Mouse (Mus musculus) embryonic stem cell, embryonic (primary cell): ENCODE measurements around the gene Pnmal1.

Experiments
- CTCF ChIA-PET, 4 experiments: fragments of 300-600 bp in 2 of 4; fragments of 350-600 bp in 2 of 4; sonication (Branson Sonifier 250); formaldehyde crosslinking; loops; one replicate each; lab custom pipeline; 2022; ENCODE audit warnings: inconsistent platforms in 2 of 4; lab: Charles Lee
- POLR2A ChIA-PET, 4 experiments: fragments of 300-600 bp in 2 of 4; fragments of 350-600 bp in 2 of 4; sonication (Branson Sonifier 250); formaldehyde crosslinking; loops; one replicate each; lab custom pipeline; 2022; ENCODE audit warnings: antibody characterized with exemption in 4 of 4, inconsistent platforms in 1 of 4; lab: Charles Lee

Gene Pnmal1

GRCm38 (mm10) chr7:16920818-16921791 is 38.4 kb upstream of the Pnmal1 start:
- POLR2A ChIA-PET, result interaction anchor here in 2 of 4 experiments (0.7 to 1.5 kb wide), 9 partner anchors 17 to 139 kb away, joined by 3 to 5 read pairs (median 4); partner anchors contain the start of genes Dact3 (in 1 of the 2), Gng8 (in 1 of the 2) and Pnmal2 (in 1 of the 2)
- CTCF ChIA-PET, result interaction anchor here in 3 of 4 experiments (0.7 to 3.0 kb wide), 8 partner anchors 8 to 1387 kb away, joined by 3 to 11 read pairs (median 4); partner anchors contain the start of gene Gng8 (in 1 of the 3)

- ChIA-PET POLR2A (interaction anchor here in 2 of 4 experiments (0.7 to 2.3 kb wide), 11 partner anchors 8 to 100 kb away, joined by 3 to 10 read pairs (median 5); partner anchors contain the start of genes Dact3 (in 1 of the 2), Gng8 (in 1 of the 2) and Pnmal2 (in 1 of the 2)), CTCF (interaction anchor here in 2 of 4 experiments (0.7 to 3.0 kb wide), 7 partner anchors 8 to 253 kb away, joined by 3 to 11 read pairs (median 5); partner anchors contain the start of gene Gng8 (in 1 of the 2))
Observed at GRCm38 (mm10) chr7:16921881-16922335, 37.6 kb upstream of the Pnmal1 start.

GRCm38 (mm10) chr7:16922360-16922973 is 37.0 kb upstream of the Pnmal1 start:
- ChIA-PET POLR2A (interaction anchor here in 2 of 4 experiments (1.0 to 2.3 kb wide), 11 partner anchors 8 to 76 kb away, joined by 3 to 10 read pairs (median 5); partner anchors contain the start of genes Gng8 (in 2 of the 2), Dact3 (in 1 of the 2) and Pnmal2 (in 1 of the 2)), CTCF (interaction anchor here in 3 of 4 experiments (0.6 to 3.0 kb wide), 10 partner anchors 9 to 254 kb away, joined by 3 to 11 read pairs (median 4); partner anchors contain the start of gene Gng8 (in 1 of the 3))

GRCm38 (mm10) chr7:16923283-16924036 is 36.0 kb upstream of the Pnmal1 start:
- POLR2A ChIA-PET, result interaction anchor here (0.6 to 2.3 kb wide), 18 partner anchors 9 to 108 kb away, joined by 3 to 10 read pairs (median 3); partner anchors contain the start of genes Dact3 (in 2 of the 4), Gng8 (in 2 of the 4) and Strn4 (in 1 of the 4)
- CTCF ChIA-PET, result interaction anchor here in 3 of 4 experiments (0.6 to 3.0 kb wide), 13 partner anchors 8 to 112 kb away, joined by 3 to 11 read pairs (median 4); partner anchors contain the start of genes Gng8 (in 2 of the 3) and Dact3 (in 1 of the 3)

DNA sequence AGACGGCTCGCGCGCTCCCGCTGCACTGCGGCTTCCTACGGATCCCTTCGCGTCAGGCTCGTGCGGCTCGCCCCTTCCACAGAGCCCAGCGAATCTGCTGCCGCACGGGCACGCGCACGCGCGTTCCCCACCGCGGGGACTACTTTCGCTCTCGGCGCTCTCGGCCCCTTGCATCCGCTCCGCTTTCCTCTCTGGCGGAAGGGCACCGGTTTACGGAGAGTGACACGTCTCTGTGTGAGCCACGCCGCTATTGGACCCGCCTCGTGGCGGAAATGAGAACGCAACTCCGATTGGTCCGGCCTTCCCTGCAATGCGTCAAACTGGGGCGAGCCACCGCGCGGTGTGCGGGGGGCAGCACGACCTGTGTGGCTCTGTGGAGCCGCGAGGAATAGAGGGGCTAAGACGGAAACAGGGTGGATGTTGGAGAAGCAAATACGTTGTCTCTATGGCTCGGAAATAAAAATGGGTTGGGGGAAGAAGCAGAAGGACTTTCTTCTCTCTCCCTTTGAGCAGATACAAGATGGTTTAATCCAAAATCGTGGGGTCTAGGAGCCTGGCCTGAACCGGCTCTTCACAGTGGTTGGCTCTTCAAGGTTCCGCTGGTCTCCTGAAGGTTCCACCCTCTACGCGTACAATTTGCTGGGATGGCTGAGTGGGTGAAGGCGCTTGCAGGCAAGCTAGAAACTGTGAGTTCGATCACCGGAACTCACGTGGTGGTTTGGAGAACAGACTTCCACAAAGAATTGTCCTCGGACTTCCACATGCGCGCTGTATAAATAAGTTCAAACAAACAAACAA is 35.2 kb upstream of the Pnmal1 start, which contains the start of gene Calm3:
TSS of gene Calm3 (minus strand) at position 78 of the 798 bp plus-strand sequence.
- CTCF ChIA-PET, result interaction anchor here in 3 of 4 experiments (0.9 to 3.0 kb wide), 8 partner anchors 9 to 49 kb away, joined by 3 to 11 read pairs (median 4); partner anchors contain the start of genes Gng8 (in 2 of the 3) and Dact3 (in 1 of the 3)

GRCm38 (mm10) chr7:16928341-16928740 is 31.1 kb upstream of the Pnmal1 start:
- ChIA-PET CTCF (interaction anchor here (0.6 to 2.3 kb wide), 9 partner anchors 9 to 120 kb away, joined by 3 to 13 read pairs (median 6); no protein-coding TSS in a partner anchor), POLR2A (interaction anchor here in 1 of 4 experiments (1.1 to 1.2 kb wide), 2 partner anchors 36 to 72 kb away, joined by 3 read pairs; partner anchors contain the start of gene Gng8)

More for the DNA sequence above, 35.2 kb upstream of the Pnmal1 start, which contains the start of gene Calm3:
- POLR2A ChIA-PET, result interaction anchor here (0.6 to 2.3 kb wide), 18 partner anchors 9 to 108 kb away, joined by 3 to 10 read pairs (median 4); partner anchors contain the start of genes Dact3 (in 2 of the 4), Gng8 (in 1 of the 4) and Strn4 (in 1 of the 4)

- POLR2A ChIA-PET, result interaction anchor here in 3 of 4 experiments (0.7 to 2.5 kb wide), 4 partner anchors 14 to 72 kb away, joined by 3 to 10 read pairs (median 4); no protein-coding TSS in a partner anchor
- CTCF ChIA-PET, result interaction anchor here in 3 of 4 experiments (0.7 to 4.1 kb wide), 15 partner anchors 9 to 294 kb away, joined by 3 to 164 read pairs (median 7); partner anchors contain the start of genes Dact3 (in 1 of the 3), Hif3a (in 1 of the 3) and Pnmal2 (in 1 of the 3)
Observed at GRCm38 (mm10) chr7:16930850-16931249, 28.6 kb upstream of the Pnmal1 start.

GRCm38 (mm10) chr7:16931968-16932627 is 27.4 kb upstream of the Pnmal1 start:
- CTCF ChIA-PET, result interaction anchor here (0.5 to 4.1 kb wide), 48 partner anchors 9 to 884 kb away, joined by 3 to 164 read pairs (median 7); partner anchors contain the start of genes Pnmal2 (in 2 of the 4), Dact3 (in 1 of the 4), Hif3a (in 1 of the 4) and Pnmal1 (in 1 of the 4)
- POLR2A ChIA-PET, result interaction anchor here in 3 of 4 experiments (0.6 to 2.5 kb wide), 11 partner anchors 10 to 159 kb away, joined by 3 to 12 read pairs (median 4); no protein-coding TSS in a partner anchor

DNA sequence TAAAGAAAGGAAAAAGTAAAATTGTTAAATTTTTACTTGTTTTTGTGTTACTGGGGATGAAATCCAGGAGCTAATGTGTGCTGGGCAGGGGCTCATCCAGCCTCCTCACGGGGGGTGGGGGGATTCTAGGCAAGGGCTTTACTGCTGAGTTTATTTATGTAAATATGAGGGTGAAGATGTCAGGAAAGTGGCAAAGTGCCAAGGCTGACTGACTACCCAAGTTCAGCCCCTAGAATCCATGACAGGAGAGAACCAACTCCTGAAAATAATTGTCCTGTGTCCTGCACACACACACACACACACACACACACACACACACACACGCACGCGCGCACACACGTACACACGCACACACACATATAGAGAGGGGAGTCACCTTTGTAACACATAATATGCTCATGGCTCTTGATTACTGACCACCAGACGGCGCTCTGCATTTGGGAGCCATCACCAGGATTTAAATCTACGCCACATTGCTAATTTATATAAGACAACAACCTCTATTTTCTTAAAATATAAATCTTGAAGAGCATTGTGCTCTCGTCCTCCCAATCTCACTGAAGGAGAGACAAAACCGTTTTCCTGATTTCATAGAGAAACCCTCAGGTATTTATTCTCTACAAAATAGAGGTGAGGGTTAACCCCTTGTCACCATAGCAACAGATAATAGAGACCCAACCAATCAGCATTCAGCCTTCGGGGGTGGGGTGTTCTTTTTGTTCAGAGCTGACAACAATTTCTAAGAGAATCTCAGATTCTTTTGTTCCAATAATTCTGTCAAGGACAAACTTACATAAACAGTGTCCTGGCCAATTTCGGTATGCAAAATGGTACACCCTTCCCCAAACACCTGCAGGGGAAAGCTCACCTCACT is 26.5 kb upstream of the Pnmal1 start:
- ChIA-PET POLR2A (interaction anchor here in 3 of 4 experiments (0.6 to 2.5 kb wide), 17 partner anchors 9 to 160 kb away, joined by 3 to 12 read pairs (median 4); partner anchors contain the start of genes Calm3 (in 1 of the 3) and Pnmal2 (in 1 of the 3)), CTCF (interaction anchor here (0.5 to 4.1 kb wide), 73 partner anchors 8 to 885 kb away, joined by 3 to 164 read pairs (median 5); partner anchors contain the start of genes Psg16 (in 3 of the 4), Pnmal2 (in 2 of the 4), Dact3 (in 1 of the 4) and Gng8 (in 1 of the 4))

- CTCF ChIA-PET, result interaction anchor here (0.5 to 5.1 kb wide), 40 partner anchors 8 to 308 kb away, joined by 3 to 29 read pairs (median 4); partner anchors contain the start of genes Hif3a (in 2 of the 4), Dact3 (in 1 of the 4) and Pnmal1 (in 1 of the 4)
Observed at GRCm38 (mm10) chr7:16937312-16937711, 22.2 kb upstream of the Pnmal1 start.

DNA sequence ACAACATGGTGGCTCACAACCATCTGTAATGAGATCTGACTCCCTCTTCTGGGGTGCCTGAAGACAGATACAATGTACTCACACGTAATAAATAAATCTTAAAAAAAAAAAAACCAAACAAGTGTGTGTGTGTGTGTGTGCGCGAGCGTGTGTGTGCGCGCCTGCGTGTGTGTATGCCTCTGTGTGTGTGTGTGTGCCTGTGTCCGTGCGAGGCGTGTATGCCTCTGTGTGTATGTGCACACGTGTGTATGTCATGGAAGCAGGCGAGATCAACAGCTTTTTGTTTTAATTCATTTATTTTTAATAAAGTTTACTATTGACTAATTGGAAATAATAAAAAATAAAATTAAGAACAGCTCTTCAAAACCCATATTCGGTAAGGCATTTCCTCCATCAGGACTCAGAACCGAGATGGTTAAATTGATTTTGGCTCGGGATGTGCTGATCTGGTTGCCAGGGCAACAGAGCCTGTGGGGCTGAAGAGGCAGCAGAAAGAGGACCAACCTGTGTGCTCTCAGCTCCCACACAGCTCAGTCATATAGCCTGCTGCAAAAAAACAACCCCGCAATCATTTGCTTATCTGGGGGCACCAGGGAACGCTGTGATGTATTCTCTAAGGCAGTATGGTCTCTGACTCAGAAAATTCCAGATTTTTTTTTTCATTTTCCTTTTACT is 21.2 kb upstream of the Pnmal1 start:
- POLR2A ChIA-PET, result interaction anchor here in 1 of 4 experiments (0.6 to 1.0 kb wide), 2 partner anchors 13 to 32 kb away, joined by 3 read pairs; no protein-coding TSS in a partner anchor
- CTCF ChIA-PET, result interaction anchor here in 3 of 4 experiments (1.3 to 5.1 kb wide), 6 partner anchors 11 to 309 kb away, joined by 3 to 29 read pairs (median 6); no protein-coding TSS in a partner anchor

More at GRCm38 (mm10) chr7:16937312-16937711, 22.2 kb upstream of the Pnmal1 start:
- POLR2A ChIA-PET, result interaction anchor here in 2 of 4 experiments (0.9 to 1.2 kb wide), 3 partner anchors 38 to 119 kb away, joined by 3 to 4 read pairs (median 3); no protein-coding TSS in a partner anchor

DNA sequence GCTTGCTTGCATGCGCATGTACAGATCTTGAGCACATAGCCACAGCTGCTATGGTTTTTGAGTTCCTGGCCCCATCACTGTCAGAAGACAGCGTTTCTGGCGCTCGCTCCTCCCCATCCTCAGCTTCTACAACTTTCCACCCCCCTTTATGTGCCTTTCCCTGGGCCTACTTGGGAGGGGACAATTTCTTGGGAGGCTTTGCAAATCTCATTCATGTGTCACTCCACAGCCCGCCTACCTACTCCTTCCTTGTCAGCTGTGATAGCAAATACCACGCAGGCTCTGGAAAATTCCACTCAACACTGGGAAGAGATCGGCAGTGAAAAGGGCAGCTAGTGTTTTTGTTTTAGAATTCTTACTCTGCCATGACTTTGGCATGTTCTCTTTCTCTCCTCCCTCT is 19.2 kb upstream of the Pnmal1 start:
- CTCF ChIA-PET, result interaction anchor here in 3 of 4 experiments (0.6 to 5.1 kb wide), 7 partner anchors 8 to 1934 kb away, joined by 3 to 29 read pairs (median 5); partner anchors contain the start of gene Gng8 (in 1 of the 3)
- POLR2A ChIA-PET, result interaction anchor here in 2 of 4 experiments (0.8 to 1.0 kb wide), 2 partner anchors 22 to 1367 kb away, joined by 3 to 5 read pairs; no protein-coding TSS in a partner anchor
